Mouse (Mus musculus) fibroblast of lung, adult 2 months (primary cell): Measurements from ENCODE around the gene Ddx49.
A peak's percentile ranks its signal among the peaks of the same experiment; 100 is the strongest.

ENCODE experiments used
- DNase-seq: peaks from one replicate; pipeline ENCODE4 v3.0.0-alpha.2; 2011; ENCODE audit warnings: low read depth

Ddx49 gene

GRCm38 (mm10) chr8:70302358-70302890 lies at the start of gene Ddx49, which contains the start of gene Cope:
Gene Ddx49 (minus strand): TSS chr8:70302489.
Gene Cope (plus strand): TSS chr8:70302518.
- DNase-seq: peak; percentile 86

GRCm38 (mm10) chr8:70352000-70352384 lies 49.7 kb upstream of the Ddx49 start:
- no peak for DNase-seq

GRCm38 (mm10) chr8:70351035-70351999 lies 49.0 kb upstream of the Ddx49 start:
- DNase-seq: peak; percentile 67

- no peak for DNase-seq
Observed at GRCm38 (mm10) chr8:70347860-70348420, 45.7 kb upstream of the Ddx49 start.

- DNase-seq: no peak
Observed at GRCm38 (mm10) chr8:70347443-70347842, 45.2 kb upstream of the Ddx49 start.

- no peak for DNase-seq
Observed at GRCm38 (mm10) chr8:70344279-70344678, 42.0 kb upstream of the Ddx49 start.

GRCm38 (mm10) chr8:70343696-70344095 lies 41.4 kb upstream of the Ddx49 start:
- no peak for DNase-seq

GRCm38 (mm10) chr8:70343076-70343475 lies 40.8 kb upstream of the Ddx49 start:
- peak; percentile 67 for DNase-seq

GRCm38 (mm10) chr8:70342007-70342406 lies 39.7 kb upstream of the Ddx49 start:
- DNase-seq: no peak

GRCm38 (mm10) chr8:70340659-70341058 lies 38.4 kb upstream of the Ddx49 start:
- DNase-seq: no peak

GRCm38 (mm10) chr8:70338931-70339330 lies 36.6 kb upstream of the Ddx49 start:
- no peak for DNase-seq

GRCm38 (mm10) chr8:70332878-70333202 lies 30.6 kb upstream of the Ddx49 start:
- no peak for DNase-seq

GRCm38 (mm10) chr8:70332070-70332877 lies 30.0 kb upstream of the Ddx49 start:
- no peak for DNase-seq

GRCm38 (mm10) chr8:70331526-70331925 lies 29.2 kb upstream of the Ddx49 start:
- no peak for DNase-seq

- no peak for DNase-seq
Observed at GRCm38 (mm10) chr8:70330741-70331364, 28.6 kb upstream of the Ddx49 start.

- no peak for DNase-seq
Observed at GRCm38 (mm10) chr8:70329835-70330740, 27.8 kb upstream of the Ddx49 start.

- DNase-seq: no peak
Observed at GRCm38 (mm10) chr8:70329124-70329834, 27.0 kb upstream of the Ddx49 start, which contains the start of gene Gdf1. Gene Gdf1 (plus strand): TSS chr8:70329817.

- no peak for DNase-seq
Observed at GRCm38 (mm10) chr8:70327512-70327911, 25.2 kb upstream of the Ddx49 start.

- no peak for DNase-seq
Observed at GRCm38 (mm10) chr8:70323716-70324115, 21.4 kb upstream of the Ddx49 start.

- DNase-seq: no peak
Observed at GRCm38 (mm10) chr8:70317872-70318271, 15.6 kb upstream of the Ddx49 start.
